Comparison of ENCODE assay signal across 10 mouse cellular contexts in genomic region chr13:37103741-37104296, GRCm38 (mm10). TPM values are rescaled to one million over a fixed set of nuclear protein-coding genes. Genes with fewer than 3 reads are reported as not detected.
DNase-seq lines count a peak whose midpoint lies in the region; ATAC-seq and TF ChIP-seq lines count a peak whose summit lies in the region.
"Had no signal": no experiment of that assay in that cellular context is flagged by ENCODE, and none has a peak within 500 bp of the region (broad histone marks: within the 10 kb centered on the region; RNA-seq: fewer than 3 reads in every experiment).

No protein-coding gene starts in this region.

- no peak for TF ChIP-seq EP300 in lung, postnatal 0 days (IDR thresholded peaks at IDR 0.05)

- no peak for TF ChIP-seq CTCF in lung, postnatal 0 days (IDR thresholded peaks at IDR 0.05)

- peak; percentile 63 for ATAC-seq in neural tube, embryonic 11.5 days (ENCODE audit: insufficient read depth, low FRiP score, low TSS enrichment)
- ATAC-seq in embryonic facial prominence, embryonic 15.5 days (ENCODE audit: insufficient number of reproducible peaks, low FRiP score, low TSS enrichment, low read depth): peak; percentile 76
- ATAC-seq in limb, embryonic 11.5 days (ENCODE audit: insufficient number of reproducible peaks, low FRiP score, low TSS enrichment, low read depth): peak; percentile 54; the same call in 1 of the 2 replicates
- ATAC-seq in CD4-positive, CD25-positive, alpha-beta regulatory T cell, adult 4 months: no peak
- no peak for ATAC-seq in lung, postnatal 0 days

- H3K36me3 ChIP-seq in neural tube, embryonic 11.5 days (ENCODE audit: control insufficient read depth, insufficient read depth, low read length): no peaks in the 10 kb centered on the region
- no peaks in the 10 kb centered on the region for H3K36me3 ChIP-seq in embryonic facial prominence, embryonic 15.5 days
- no peaks in the 10 kb centered on the region for H3K36me3 ChIP-seq in limb, embryonic 11.5 days (ENCODE audit: control insufficient read depth, insufficient read depth, low read length)
- H3K36me3 ChIP-seq in lung, postnatal 0 days (ENCODE audit: insufficient read depth, low read length): no peaks in the 10 kb centered on the region
- H3K36me3 ChIP-seq: heart, embryonic 15.5 days had no signal

- no peak overlapping the region for H3K9ac ChIP-seq in neural tube, embryonic 11.5 days (ENCODE audit: low read length)
- no peak overlapping the region for H3K9ac ChIP-seq in embryonic facial prominence, embryonic 15.5 days
- no peak overlapping the region for H3K9ac ChIP-seq in limb, embryonic 11.5 days (ENCODE audit: low read length)
- no peak overlapping the region for H3K9ac ChIP-seq in lung, postnatal 0 days (replicated peaks; ENCODE audit: low read depth)
- H3K9ac ChIP-seq: heart, embryonic 15.5 days had no signal

- no peaks in the 10 kb centered on the region for H3K4me1 ChIP-seq in neural tube, embryonic 11.5 days (ENCODE audit: control insufficient read depth, insufficient read depth, low read length)
- 0 out of 2 replicates have a peak, but pooled peaks cover 6% of the 10 kb centered on the region for H3K4me1 ChIP-seq in embryonic facial prominence, embryonic 15.5 days
- no peaks in the 10 kb centered on the region for H3K4me1 ChIP-seq in limb, embryonic 11.5 days (ENCODE audit: control insufficient read depth, insufficient read depth, low read length)
- no peaks in the 10 kb centered on the region for H3K4me1 ChIP-seq in lung, postnatal 0 days (ENCODE audit: insufficient read depth, low read depth, low read length)
- H3K4me1 ChIP-seq: heart, embryonic 15.5 days had no signal

- no peak overlapping the region for H3K27ac ChIP-seq in neural tube, embryonic 11.5 days (ENCODE audit: low read depth, low read length)
- no peak overlapping the region for H3K27ac ChIP-seq in embryonic facial prominence, embryonic 15.5 days (replicated peaks)
- no peak overlapping the region for H3K27ac ChIP-seq in limb, embryonic 11.5 days (replicated peaks; ENCODE audit: low read depth, low read length)
- H3K27ac ChIP-seq in lung, postnatal 0 days (ENCODE audit: low read length): no peak overlapping the region
- H3K27ac ChIP-seq: heart, embryonic 15.5 days; stomach, postnatal 0 days had no signal

- WGBS in neural tube, embryonic 11.5 days: 45% methylated on average over 6 of the region's 6 CpGs
- 40% methylated on average over 6 of the region's 6 CpGs for WGBS in embryonic facial prominence, embryonic 15.5 days
- 25% methylated on average over 6 of the region's 6 CpGs for WGBS in limb, embryonic 11.5 days
- 67% methylated on average over 6 of the region's 6 CpGs for WGBS in lung, postnatal 0 days

- H3K27me3 ChIP-seq in neural tube, embryonic 11.5 days (ENCODE audit: control insufficient read depth, insufficient read depth, low read length): no peaks in the 10 kb centered on the region
- no peaks in the 10 kb centered on the region for H3K27me3 ChIP-seq in embryonic facial prominence, embryonic 15.5 days
- H3K27me3 ChIP-seq in limb, embryonic 11.5 days (ENCODE audit: control insufficient read depth, insufficient read depth, low read length): no peaks in the 10 kb centered on the region
- H3K27me3 ChIP-seq in lung, postnatal 0 days (replicated peaks; ENCODE audit: insufficient read depth, low read length): no peaks in the 10 kb centered on the region
- H3K27me3 ChIP-seq: heart, embryonic 15.5 days had no signal

- DNase-seq in neural tube, embryonic 11.5 days (ENCODE audit: low spot score): peak; percentile 21
- DNase-seq in neural tube, embryonic 10.5 days (ENCODE audit: extremely low spot score, low spot score): no peak
- DNase-seq in limb, embryonic 11.5 days (ENCODE audit: low spot score): peak; percentile 58
- DNase-seq in testis, postnatal 14 days (ENCODE audit: low spot score): no peak
- no peak for DNase-seq in lung, postnatal 0 days (ENCODE audit: low spot score)
- DNase-seq: lung, adult 18-20 months had no signal

- H3K4me3 ChIP-seq in neural tube, embryonic 11.5 days (ENCODE audit: low read depth, low read length): no peak overlapping the region
- no peak overlapping the region for H3K4me3 ChIP-seq in embryonic facial prominence, embryonic 15.5 days (replicated peaks)
- no peak overlapping the region for H3K4me3 ChIP-seq in limb, embryonic 11.5 days (ENCODE audit: low read depth, low read length)
- H3K4me3 ChIP-seq in lung, postnatal 0 days (ENCODE audit: low read depth, low read length): no peak overlapping the region
- H3K4me3 ChIP-seq: heart, embryonic 15.5 days had no signal

- H3K4me2 ChIP-seq in neural tube, embryonic 11.5 days (ENCODE audit: low read depth): no peak overlapping the region
- no peak overlapping the region for H3K4me2 ChIP-seq in embryonic facial prominence, embryonic 15.5 days (replicated peaks)
- no peak overlapping the region for H3K4me2 ChIP-seq in limb, embryonic 11.5 days (ENCODE audit: low read depth, severe bottlenecking)
- H3K4me2 ChIP-seq in lung, postnatal 0 days (replicated peaks; ENCODE audit: low read depth, low read length): no peak overlapping the region
- H3K4me2 ChIP-seq: heart, embryonic 15.5 days had no signal

- H3K9me3 ChIP-seq in neural tube, embryonic 11.5 days (ENCODE audit: control insufficient read depth, low read length): no peaks in the 10 kb centered on the region
- H3K9me3 ChIP-seq in embryonic facial prominence, embryonic 15.5 days (replicated peaks): no peaks in the 10 kb centered on the region
- no peaks in the 10 kb centered on the region; the same call in 1 of the 2 replicates for H3K9me3 ChIP-seq in limb, embryonic 11.5 days (ENCODE audit: control insufficient read depth, low read length)
- H3K9me3 ChIP-seq in lung, postnatal 0 days (ENCODE audit: low read length): no peaks in the 10 kb centered on the region
- H3K9me3 ChIP-seq: heart, embryonic 15.5 days had no signal

RNA-seq across cellular contexts. Expression of gene F13a1, which starts 53.8 kb away (rescaled TPM):
- 5.7 and 6.5 TPM in 2 replicates for polyA plus RNA-seq in neural tube, embryonic 11.5 days (2014; fragmentation: Nextera tagmentation; extraction: Ambion mirVana)
- 46.5 and 48.3 TPM in 2 replicates for polyA plus RNA-seq in embryonic facial prominence, embryonic 15.5 days (2015; fragmentation: Nextera tagmentation; extraction: Ambion mirVana)
- polyA plus RNA-seq in limb, embryonic 11.5 days (2014; fragmentation: Nextera tagmentation; extraction: Ambion mirVana): 2.5 and 2.6 TPM in 2 replicates
- 1 to 10 TPM in 1 of 2 experiments, under 1 TPM in 1; 0.75 to 1.7 TPM for polyA plus RNA-seq in CD4-positive, CD25-positive, alpha-beta regulatory T cell, adult 4 months (2017; shearing (Covaris generic))
- 6.6 and 8.6 TPM in 2 replicates for polyA plus RNA-seq in lung, postnatal 0 days (2015; fragmentation: Nextera tagmentation; extraction: Ambion mirVana)

Comparison
In these comparisons a context has a peak if more than half of its experiments do, and no peak if none do; other contexts are left out.
1. DNase-seq: peak in neural tube, embryonic 11.5 days (single experiment) and limb, embryonic 11.5 days (single experiment); none in neural tube, embryonic 10.5 days (single experiment), testis, postnatal 14 days (single experiment) and lung, postnatal 0 days (single experiment).
2. ATAC-seq: peak in neural tube, embryonic 11.5 days (single experiment), embryonic facial prominence, embryonic 15.5 days (single experiment) and limb, embryonic 11.5 days (single experiment); none in CD4-positive, CD25-positive, alpha-beta regulatory T cell, adult 4 months (single experiment) and lung, postnatal 0 days (single experiment).